Comparison of ENCODE assay signal across 16 mouse cellular contexts in genomic region chr12:35220429-35220828, GRCm38 (mm10).
DNase-seq lines count a peak whose midpoint lies in the region; ATAC-seq and TF ChIP-seq lines count a peak whose summit lies in the region.
"Had no signal": no experiment of that assay in that cellular context is flagged by ENCODE, and none has a peak within 500 bp of the region (broad histone marks: within the 10 kb centered on the region; RNA-seq: fewer than 3 reads in every experiment).

No protein-coding gene starts in this region.

- no peaks in the 10 kb centered on the region for H3K27me3 ChIP-seq in forebrain, embryonic 14.5 days (replicated peaks; ENCODE audit: control insufficient read depth, insufficient read depth, low read length)
- H3K27me3 ChIP-seq in forebrain, embryonic 10.5 days (ENCODE audit: poor library complexity, severe bottlenecking) = no peaks in the 10 kb centered on the region
- H3K27me3 ChIP-seq in kidney, postnatal 0 days (ENCODE audit: insufficient read depth, low read length) = no peaks in the 10 kb centered on the region
- H3K27me3 ChIP-seq: embryonic facial prominence, embryonic 13.5 days; forebrain, embryonic 13.5 days; heart, embryonic 13.5 days; midbrain, embryonic 13.5 days had no signal

- no peak overlapping the region for H3K9ac ChIP-seq in forebrain, embryonic 14.5 days (ENCODE audit: low read length)
- H3K9ac ChIP-seq in kidney, postnatal 0 days (ENCODE audit: low read depth, low read length) = no peak overlapping the region
- H3K9ac ChIP-seq: embryonic facial prominence, embryonic 13.5 days; forebrain, embryonic 13.5 days; heart, embryonic 13.5 days; midbrain, embryonic 13.5 days had no signal

- no peaks in the 10 kb centered on the region for H3K9me3 ChIP-seq in forebrain, embryonic 14.5 days (replicated peaks; ENCODE audit: control insufficient read depth, low read length)
- H3K9me3 ChIP-seq in forebrain, embryonic 10.5 days = no peaks in the 10 kb centered on the region
- no peaks in the 10 kb centered on the region for H3K9me3 ChIP-seq in kidney, postnatal 0 days (replicated peaks; ENCODE audit: low read length)
- H3K9me3 ChIP-seq: embryonic facial prominence, embryonic 13.5 days; forebrain, embryonic 13.5 days; heart, embryonic 13.5 days; midbrain, embryonic 13.5 days had no signal

- no peak for ATAC-seq in forebrain, embryonic 14.5 days
- no peak for ATAC-seq in kidney, postnatal 0 days (replicated peaks; ENCODE audit: low FRiP score, low read depth)
- ATAC-seq: forebrain, embryonic 13.5 days; midbrain, embryonic 13.5 days had no signal

- no peak overlapping the region for H3K4me2 ChIP-seq in forebrain, embryonic 14.5 days (ENCODE audit: low read length)
- H3K4me2 ChIP-seq in kidney, postnatal 0 days (ENCODE audit: low read length) = no peak overlapping the region
- H3K4me2 ChIP-seq: embryonic facial prominence, embryonic 13.5 days; forebrain, embryonic 13.5 days; heart, embryonic 13.5 days; midbrain, embryonic 13.5 days had no signal

- DNase-seq in forebrain, embryonic 14.5 days (ENCODE audit: low spot score) = peak; percentile 21
- no peak for DNase-seq in forebrain, embryonic 10.5 days (ENCODE audit: extremely low spot score, low spot score)
- DNase-seq in kidney, postnatal 0 days (ENCODE audit: low spot score) = no peak
- DNase-seq in kidney, adult 11 months = no peak
- DNase-seq in 3T3-L1 (ENCODE audit: low read depth, low spot score) = peak; percentile 49
- DNase-seq in cerebellum, postnatal 4 days (ENCODE audit: low spot score in 2 of 2) = no peak
- no peak for DNase-seq in ovary, postnatal 36 days (ENCODE audit: low spot score)
- DNase-seq: adrenal gland, postnatal 10 days; cerebellum, postnatal 25 days; gastrocnemius, postnatal 14 days; kidney, adult 18-20 months had no signal

- no peak overlapping the region for H3K27ac ChIP-seq in forebrain, embryonic 14.5 days (ENCODE audit: low read depth, low read length)
- H3K27ac ChIP-seq in forebrain, embryonic 10.5 days = no peak overlapping the region
- H3K27ac ChIP-seq in kidney, postnatal 0 days = no peak overlapping the region
- H3K27ac ChIP-seq in embryonic fibroblast, embryonic 13.5 days (ENCODE audit: insufficient read depth, low read length) = peak overlapping the region; percentile 53
- H3K27ac ChIP-seq: embryonic facial prominence, embryonic 13.5 days; forebrain, embryonic 13.5 days; heart, embryonic 13.5 days; midbrain, embryonic 13.5 days had no signal

- no peak overlapping the region for H3K4me3 ChIP-seq in forebrain, embryonic 14.5 days (ENCODE audit: low read depth, low read length)
- no peak overlapping the region for H3K4me3 ChIP-seq in forebrain, embryonic 10.5 days
- no peak overlapping the region for H3K4me3 ChIP-seq in kidney, postnatal 0 days (replicated peaks; ENCODE audit: low read depth, low read length)
- no peak overlapping the region for H3K4me3 ChIP-seq in embryonic fibroblast, embryonic 13.5 days (ENCODE audit: insufficient read depth, low read length)
- H3K4me3 ChIP-seq: embryonic facial prominence, embryonic 13.5 days; forebrain, embryonic 13.5 days; heart, embryonic 13.5 days; midbrain, embryonic 13.5 days had no signal

- no peaks in the 10 kb centered on the region for H3K36me3 ChIP-seq in forebrain, embryonic 14.5 days (ENCODE audit: control insufficient read depth, insufficient read depth, low read length)
- H3K36me3 ChIP-seq in forebrain, embryonic 10.5 days (replicated peaks) = no peaks in the 10 kb centered on the region
- H3K36me3 ChIP-seq in kidney, postnatal 0 days (ENCODE audit: insufficient read depth, low read length) = no peaks in the 10 kb centered on the region
- H3K36me3 ChIP-seq: embryonic facial prominence, embryonic 13.5 days; heart, embryonic 13.5 days; midbrain, embryonic 13.5 days had no signal

- no peaks in the 10 kb centered on the region for H3K4me1 ChIP-seq in forebrain, embryonic 14.5 days (ENCODE audit: control insufficient read depth, insufficient read depth, low read length)
- no peaks in the 10 kb centered on the region for H3K4me1 ChIP-seq in forebrain, embryonic 10.5 days
- H3K4me1 ChIP-seq in kidney, postnatal 0 days (replicated peaks; ENCODE audit: insufficient read depth, low read length) = no peaks in the 10 kb centered on the region
- peaks cover 17% of the 10 kb centered on the region for H3K4me1 ChIP-seq in embryonic fibroblast, embryonic 13.5 days (ENCODE audit: control insufficient read depth, insufficient read depth, low read length)
- H3K4me1 ChIP-seq: forebrain, embryonic 13.5 days; heart, embryonic 13.5 days; midbrain, embryonic 13.5 days had no signal

- TF ChIP-seq POLR2A in embryonic fibroblast, embryonic 13.5 days (IDR thresholded peaks at IDR 0.05; ENCODE audit: low read depth, low read length) = no peak

- peak; percentile 51 for TF ChIP-seq CTCF in kidney, postnatal 0 days (IDR thresholded peaks at IDR 0.05; ENCODE audit: low read depth)
- no peak for TF ChIP-seq CTCF in embryonic fibroblast, embryonic 13.5 days (IDR thresholded peaks at IDR 0.05; ENCODE audit: borderline replicate concordance, insufficient read depth, low read length)

Comparison
In these comparisons a context has a peak if more than half of its experiments do, and no peak if none do; other contexts are left out.
1. DNase-seq: peak in forebrain, embryonic 14.5 days (single experiment) and 3T3-L1 (single experiment); none in forebrain, embryonic 10.5 days (single experiment), kidney, postnatal 0 days (single experiment), kidney, adult 11 months (single experiment), cerebellum, postnatal 4 days (0 of 2) and ovary, postnatal 36 days (single experiment).